Mouse (Mus musculus): Measurements from ENCODE around the gene Abcb9. TPM values are rescaled to one million over a fixed set of nuclear protein-coding genes. Genes with fewer than 3 reads are reported as not detected.

Gene Abcb9
- polyA plus RNA-seq, 1 experiment from 2014 or later: 8.1 TPM

- peak overlapping the region; percentile 25 for H3K4me2 ChIP-seq
- H3K9me3 ChIP-seq: no peaks in the 10 kb centered on the region
- no peak for ATAC-seq (ENCODE audit: low read depth)
- H3K36me3 ChIP-seq: peaks cover 8% of the 10 kb centered on the region
- H3K4me1 ChIP-seq (replicated peaks): peaks cover 100% of the 10 kb centered on the region
- H3K4me3 ChIP-seq: no peak overlapping the region
- WGBS: 7% methylated on average over 11 of the region's 11 CpGs
- peak overlapping the region; percentile 64 for H3K27ac ChIP-seq (replicated peaks)
- no peak overlapping the region for H3K9ac ChIP-seq
- no peaks in the 10 kb centered on the region for H3K27me3 ChIP-seq
Measured at GRCm38 (mm10) chr5:124014791-124015251, 80.8 kb downstream of the Abcb9 start.

DNA sequence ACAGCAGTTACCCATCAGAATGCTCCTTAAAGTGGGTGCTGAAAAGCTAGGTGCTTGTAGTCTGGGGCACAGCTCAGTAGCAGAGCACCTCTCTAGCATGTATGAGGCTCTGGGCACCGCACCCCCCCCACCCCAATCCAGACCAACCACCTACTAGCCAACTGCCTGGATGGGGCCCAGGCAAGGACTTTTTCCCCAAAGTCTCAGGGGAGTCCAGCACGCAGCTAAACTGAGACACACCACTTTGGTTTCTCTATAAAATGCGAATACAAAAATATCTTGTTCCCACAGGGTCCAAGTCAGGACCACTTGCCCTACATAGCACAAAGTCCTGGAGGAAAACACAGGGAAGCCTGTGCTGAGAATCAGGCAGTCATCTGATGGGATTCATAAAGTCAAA, 81.4 kb downstream of the Abcb9 start:
- H3K9me3 ChIP-seq: no peaks in the 10 kb centered on the region
- peak overlapping the region; percentile 64 for H3K27ac ChIP-seq (replicated peaks)
- peak overlapping the region; percentile 25; the same call in 1 of the 2 replicates for H3K4me2 ChIP-seq

GRCm38 (mm10) chr5:124013747-124014146, 81.9 kb downstream of the Abcb9 start:
- H3K4me2 ChIP-seq: no peak overlapping the region
- H3K36me3 ChIP-seq: peaks cover 18% of the 10 kb centered on the region
- peak overlapping the region; percentile 64; the same call in 1 of the 2 replicates for H3K27ac ChIP-seq (replicated peaks)
- 88% methylated on average over 16 of the region's 16 CpGs for WGBS
- H3K4me1 ChIP-seq (replicated peaks): peaks cover 93% of the 10 kb centered on the region
- H3K4me3 ChIP-seq: no peak overlapping the region
- no peak for ATAC-seq (ENCODE audit: low read depth)
- no peaks in the 10 kb centered on the region for H3K27me3 ChIP-seq
- no peaks in the 10 kb centered on the region for H3K9me3 ChIP-seq
- H3K9ac ChIP-seq: no peak overlapping the region

More for the DNA sequence above, 81.4 kb downstream of the Abcb9 start:
- H3K27me3 ChIP-seq: no peaks in the 10 kb centered on the region
- H3K36me3 ChIP-seq: peaks cover 14% of the 10 kb centered on the region
- H3K4me3 ChIP-seq: no peak overlapping the region
- no peak overlapping the region for H3K9ac ChIP-seq
- peaks cover 97% of the 10 kb centered on the region for H3K4me1 ChIP-seq (replicated peaks)
- ATAC-seq (ENCODE audit: low read depth): no peak
- WGBS: 74% methylated on average over 3 of the region's 3 CpGs

DNA sequence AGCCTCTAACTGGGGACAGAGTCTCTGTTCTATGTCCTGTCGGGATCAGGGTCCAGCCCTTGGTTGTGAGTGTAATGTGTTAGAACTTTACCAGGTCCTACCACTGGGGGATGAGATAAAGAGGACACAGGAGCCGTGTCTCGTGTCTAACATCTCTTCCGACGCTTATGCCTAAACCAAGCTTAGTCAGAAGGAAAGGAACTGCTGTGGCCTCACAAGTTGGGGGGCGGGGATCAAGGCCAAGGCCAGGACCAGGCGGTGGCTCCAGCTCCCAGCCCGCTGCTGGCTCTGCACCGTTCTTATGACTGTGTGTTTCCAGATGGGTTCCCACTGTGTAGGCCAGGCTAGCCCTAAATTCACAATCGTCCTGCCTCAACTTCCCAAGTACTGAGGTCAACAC, 82.7 kb downstream of the Abcb9 start:
- Histone ChIP-seq H3K36me3 (peaks cover 27% of the 10 kb centered on the region), H3K27me3 (no peaks in the 10 kb centered on the region), H3K4me3 (no peak overlapping the region), H3K9me3 (no peaks in the 10 kb centered on the region), H3K4me2 (0 out of 2 replicates have a peak overlapping the region, but pooled peaks have one; percentile 43), H3K27ac (replicated peaks) (peak overlapping the region; percentile 91), H3K9ac (0 out of 2 replicates have a peak overlapping the region, but pooled peaks have one; percentile 62), H3K4me1 (replicated peaks) (peaks cover 84% of the 10 kb centered on the region)
- WGBS: 85% methylated on average over 10 of the region's 10 CpGs
- no peak for ATAC-seq (ENCODE audit: low read depth)

- peak overlapping the region; percentile 62 for H3K9ac ChIP-seq
- no peaks in the 10 kb centered on the region for H3K9me3 ChIP-seq
- no peak overlapping the region for H3K4me3 ChIP-seq
- H3K4me1 ChIP-seq (replicated peaks): peaks cover 74% of the 10 kb centered on the region
- ATAC-seq (ENCODE audit: low read depth): no peak
- H3K27ac ChIP-seq (replicated peaks): peak overlapping the region; percentile 91
- H3K36me3 ChIP-seq: peaks cover 37% of the 10 kb centered on the region
- H3K27me3 ChIP-seq: no peaks in the 10 kb centered on the region
- WGBS: 3% methylated on average over 8 of the region's 8 CpGs
- H3K4me2 ChIP-seq: peak overlapping the region; percentile 43
Measured at GRCm38 (mm10) chr5:124011927-124012326, 83.7 kb downstream of the Abcb9 start.

Other genes with a start within 250 kb of the Abcb9 start
- 0.21 TPM in 1 of 2 replicates, not detected in the other for gene Hcar2, start 230.3 kb downstream of the Abcb9 start, polyA plus RNA-seq (2015; fragmentation: Nextera tagmentation; extraction: Ambion mirVana)
- 0.42 and 0.52 TPM in 2 replicates for gene Hcar1, start 215.8 kb downstream of the Abcb9 start, polyA plus RNA-seq (2015; fragmentation: Nextera tagmentation; extraction: Ambion mirVana)
- 133 and 136 TPM in 2 replicates for gene Denr, start 188.6 kb downstream of the Abcb9 start, polyA plus RNA-seq (2015; fragmentation: Nextera tagmentation; extraction: Ambion mirVana)
- 3.6 and 3.8 TPM in 2 replicates for gene Gm43518, start 168.4 kb downstream of the Abcb9 start, polyA plus RNA-seq (2015; fragmentation: Nextera tagmentation; extraction: Ambion mirVana)
- 6.9 and 7.0 TPM in 2 replicates for gene Ccdc62, start 165.1 kb downstream of the Abcb9 start, polyA plus RNA-seq (2015; fragmentation: Nextera tagmentation; extraction: Ambion mirVana)
- 17.1 and 22.3 TPM in 2 replicates for gene Hip1r, start 122.2 kb downstream of the Abcb9 start, polyA plus RNA-seq (2015; fragmentation: Nextera tagmentation; extraction: Ambion mirVana)
- 77.5 and 78.5 TPM in 2 replicates for gene Vps37b, start 63.5 kb downstream of the Abcb9 start, polyA plus RNA-seq (2015; fragmentation: Nextera tagmentation; extraction: Ambion mirVana)
- gene Ogfod2, start 16.5 kb upstream of the Abcb9 start, polyA plus RNA-seq (2015; fragmentation: Nextera tagmentation; extraction: Ambion mirVana): 34.1 TPM in 2 replicates
- gene Arl6ip4, start 20.3 kb upstream of the Abcb9 start, polyA plus RNA-seq (2015; fragmentation: Nextera tagmentation; extraction: Ambion mirVana): 79.1 and 81.1 TPM in 2 replicates
- gene Pitpnm2, start 154.0 kb upstream of the Abcb9 start, polyA plus RNA-seq (2015; fragmentation: Nextera tagmentation; extraction: Ambion mirVana): 7.9 and 8.4 TPM in 2 replicates
- gene Mphosph9, start 232.2 kb upstream of the Abcb9 start, polyA plus RNA-seq (2015; fragmentation: Nextera tagmentation; extraction: Ambion mirVana): 13.5 and 14.5 TPM in 2 replicates
- 16.0 and 17.0 TPM in 2 replicates for gene 2810006K23Rik, start 232.3 kb upstream of the Abcb9 start, polyA plus RNA-seq (2015; fragmentation: Nextera tagmentation; extraction: Ambion mirVana)

Measured in neural tube, embryonic 13.5 days (tissue).